Mouse (Mus musculus): ENCODE measurements around the gene Tlr9.

DNA sequence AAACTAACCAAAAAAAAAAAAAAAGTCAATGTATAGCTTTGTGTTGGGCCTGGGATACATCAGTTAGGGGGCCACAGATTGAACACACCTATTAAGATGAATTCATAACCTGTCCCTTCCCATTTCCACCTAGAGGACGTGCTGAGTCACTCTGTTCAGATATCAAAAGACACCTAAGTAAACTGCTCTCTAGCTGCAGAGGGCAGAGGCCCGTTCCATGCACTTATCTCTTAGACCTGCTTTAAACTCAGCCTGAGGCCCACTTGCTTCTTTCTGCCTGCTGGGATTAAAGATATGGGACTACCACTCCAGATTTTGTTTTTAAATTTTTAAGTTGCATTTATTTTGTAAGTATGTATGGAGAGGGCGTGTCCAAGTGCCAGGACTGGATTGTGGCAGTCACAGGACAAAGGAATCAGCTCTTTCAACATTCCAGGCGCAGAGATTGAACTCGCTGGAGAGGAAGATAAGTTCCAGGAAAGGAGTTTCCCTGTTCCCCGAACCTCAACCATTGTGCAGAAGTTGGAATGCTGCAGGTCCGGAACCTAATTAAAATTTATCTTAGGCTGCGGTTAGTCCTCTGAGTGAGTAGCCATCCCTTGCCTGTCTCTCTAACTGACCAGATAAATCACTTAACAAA is 5.5 kb downstream of the Tlr9 start:
- no peak for TF ChIP-seq POLR2A (IDR thresholded peaks at IDR 0.05; ENCODE audit: low read depth, low read length)
- TF ChIP-seq CTCF (conservative IDR thresholded peaks at IDR 0.05; ENCODE audit: insufficient read depth, insufficient read length, low read depth, low read length) = no peak

Measured in kidney, adult 2 months (tissue).